Mouse (Mus musculus) midbrain, embryonic 14.5 days (tissue): ENCODE results near the gene Cavin3. TPM values are rescaled to one million over a fixed set of nuclear protein-coding genes. Genes with fewer than 3 reads are reported as not detected.

Source experiments
- ATAC-seq: fragments of 200-750 bp; cut with Nextera tagmentation; 2 replicates; pipeline ENCODE4 v1.8.0; 2017; ENCODE audit warnings: moderate number of reproducible peaks, moderate library complexity; ENCODE audit not compliant: low FRiP score, low TSS enrichment
- DNase-seq: peaks from one replicate; pipeline ENCODE4 v3.0.0-alpha.2; 2015
- H3K27ac ChIP-seq: fragments of 300-500 bp; sonication (generic); replicated peaks from 2 replicates; pipeline ENCODE4 v1.5.1; 2014; ENCODE audit warnings: mild to moderate bottlenecking, low read depth, low read length, moderate library complexity
- H3K27me3 ChIP-seq: fragments of 300-500 bp; sonication (generic); 2 replicates; pipeline ENCODE4 v1.6.1; 2014; ENCODE audit warnings: low read length, control low read depth, mixed read lengths; ENCODE audit not compliant: control insufficient read depth, insufficient read depth
- H3K36me3 ChIP-seq: fragments of 300-500 bp; sonication (generic); 2 replicates; pipeline ENCODE4 v1.6.1; 2014; ENCODE audit warnings: low read length, control low read depth; ENCODE audit not compliant: control insufficient read depth, insufficient read depth
- H3K4me1 ChIP-seq: fragments of 300-500 bp; sonication (generic); 2 replicates; pipeline ENCODE4 v1.6.1; 2014; ENCODE audit warnings: mild to moderate bottlenecking, antibody characterized with exemption, low read length, control low read depth; ENCODE audit not compliant: control insufficient read depth, insufficient read depth
- H3K4me2 ChIP-seq: fragments of 300-500 bp; sonication (generic); 2 replicates; pipeline ENCODE4 v1.6.1; 2014; ENCODE audit warnings: mild to moderate bottlenecking, low read length, moderate library complexity
- H3K4me3 ChIP-seq: fragments of 300-500 bp; sonication (generic); replicated peaks from 2 replicates; pipeline ENCODE4 v1.5.1; 2014; ENCODE audit warnings: low read depth, low read length
- H3K9ac ChIP-seq: fragments of 300-500 bp; sonication (generic); replicated peaks from 2 replicates; pipeline ENCODE4 v1.6.1; 2014; ENCODE audit warnings: mild to moderate bottlenecking, low read length, moderate library complexity
- H3K9me3 ChIP-seq: fragments of 300-500 bp; sonication (generic); 2 replicates; pipeline ENCODE4 v1.6.1; 2016; ENCODE audit warnings: low read length, control low read depth, mixed read lengths; ENCODE audit not compliant: control insufficient read depth
- WGBS: fragments of 180-500 bp; shearing (Covaris S2); extraction: QIAGEN DNeasy Blood & Tissue Kit; methylation state at CpG from one replicate; pipeline ENCODE4 v1.1.7; 2014; 5-methylcytosine and 5-hydroxymethylcytosine counted together
- polyA plus RNA-seq: library from polyadenylated mRNA; unstranded; fragments of >200 nt; fragmentation: Nextera tagmentation; extraction: Ambion mirVana; gene quantifications from 2 replicates; pipeline ENCODE4 v1.2.1, GENCODE M21; 2014

The Cavin3 gene
- polyA plus RNA-seq, 1 experiment from 2014 or later, result 27.9 TPM

DNA sequence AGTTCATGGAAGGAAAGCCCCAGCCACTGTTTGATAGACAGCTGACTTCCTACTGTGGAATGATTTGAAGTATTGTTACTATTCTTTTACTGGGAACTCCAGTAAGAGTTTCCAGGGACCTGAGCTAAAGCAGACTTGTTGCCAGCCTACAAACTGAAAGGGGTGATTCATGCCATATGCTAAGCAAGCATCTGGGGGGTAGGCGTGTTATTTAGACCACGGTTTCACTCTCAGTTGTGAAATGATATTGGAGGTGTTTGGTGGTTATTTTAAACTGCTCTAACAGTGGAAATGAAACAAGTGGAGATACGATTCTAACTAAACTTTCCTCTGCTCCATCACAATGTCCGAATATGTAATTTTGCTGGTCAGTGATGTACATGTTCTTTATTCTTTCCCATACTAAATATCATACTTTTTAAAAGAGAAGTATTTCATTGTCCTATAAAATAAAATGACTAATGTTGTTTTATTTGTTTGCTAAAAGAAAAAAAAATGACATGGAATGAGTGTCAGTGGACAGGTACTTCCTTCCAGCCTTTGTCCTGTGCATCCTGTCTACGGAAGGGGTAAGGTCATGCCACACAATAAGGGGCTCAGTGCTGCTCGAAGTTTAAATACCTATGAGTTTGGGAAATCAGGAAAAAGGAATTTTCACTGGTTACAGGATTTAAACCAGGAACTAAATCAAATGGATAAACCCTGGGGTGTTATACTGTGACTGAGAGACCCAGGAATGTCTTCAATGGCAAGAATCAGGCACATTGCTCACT is 5.2 kb upstream of the Cavin3 start:
- ATAC-seq (no peak), DNase-seq (no peak)
- H3K27ac ChIP-seq, result no peak overlapping the region
- H3K4me2 ChIP-seq, result no peak overlapping the region
- no peak overlapping the region for H3K9ac ChIP-seq
- H3K27me3 ChIP-seq, result no peaks in the 10 kb centered on the region
- H3K9me3 ChIP-seq, result no peaks in the 10 kb centered on the region
- 85% methylated on average over 6 of the region's 6 CpGs for WGBS
- H3K36me3 ChIP-seq, result no peaks in the 10 kb centered on the region
- H3K4me3 ChIP-seq, result no peak overlapping the region
- H3K4me1 ChIP-seq, result peaks cover 2% of the 10 kb centered on the region

- Histone ChIP-seq H3K27ac (no peak overlapping the region), H3K27me3 (0 out of 2 replicates have a peak, but pooled peaks cover 2% of the 10 kb centered on the region), H3K4me1 (peaks cover 5% of the 10 kb centered on the region), H3K4me3 (no peak overlapping the region), H3K9me3 (no peaks in the 10 kb centered on the region), H3K36me3 (no peaks in the 10 kb centered on the region), H3K4me2 (no peak overlapping the region), H3K9ac (no peak overlapping the region)
- DNase-seq (no peak), ATAC-seq (no peak)
- 82% methylated on average over 5 of the region's 5 CpGs for WGBS
Measured at GRCm38 (mm10) chr7:105485029-105485428, 2.9 kb upstream of the Cavin3 start.

- peak overlapping the region; percentile 45 for H3K4me3 ChIP-seq
- H3K27me3 ChIP-seq, result 0 out of 2 replicates have a peak, but pooled peaks cover 2% of the 10 kb centered on the region
- H3K36me3 ChIP-seq, result no peaks in the 10 kb centered on the region
- 49% methylated on average over 8 of the region's 8 CpGs for WGBS
- no peaks in the 10 kb centered on the region for H3K9me3 ChIP-seq
- peak overlapping the region; percentile 92 for H3K4me2 ChIP-seq
- H3K27ac ChIP-seq, result peak overlapping the region; percentile 77
- DNase-seq (no peak), ATAC-seq (peak; percentile 12; the same call in 1 of the 2 replicates)
- H3K4me1 ChIP-seq, result peaks cover 5% of the 10 kb centered on the region
- peak overlapping the region; percentile 64 for H3K9ac ChIP-seq
Measured at GRCm38 (mm10) chr7:105482426-105482825, 326 bp upstream of the Cavin3 start.

- 65% methylated on average over 23 of the region's 23 CpGs for WGBS
- no peaks in the 10 kb centered on the region for H3K36me3 ChIP-seq
- peaks cover 5% of the 10 kb centered on the region for H3K4me1 ChIP-seq
- DNase-seq (peak; percentile 48), ATAC-seq (no peak)
- peak overlapping the region; percentile 92 for H3K4me2 ChIP-seq
- peak overlapping the region; percentile 64; the same call in 1 of the 2 replicates for H3K9ac ChIP-seq
- H3K4me3 ChIP-seq, result peak overlapping the region; percentile 45
- no peaks in the 10 kb centered on the region for H3K9me3 ChIP-seq
- peak overlapping the region; percentile 77 for H3K27ac ChIP-seq
- H3K27me3 ChIP-seq, result 0 out of 2 replicates have a peak, but pooled peaks cover 2% of the 10 kb centered on the region
Measured at GRCm38 (mm10) chr7:105480561-105481504, 1.3 kb downstream of the Cavin3 start.

DNA sequence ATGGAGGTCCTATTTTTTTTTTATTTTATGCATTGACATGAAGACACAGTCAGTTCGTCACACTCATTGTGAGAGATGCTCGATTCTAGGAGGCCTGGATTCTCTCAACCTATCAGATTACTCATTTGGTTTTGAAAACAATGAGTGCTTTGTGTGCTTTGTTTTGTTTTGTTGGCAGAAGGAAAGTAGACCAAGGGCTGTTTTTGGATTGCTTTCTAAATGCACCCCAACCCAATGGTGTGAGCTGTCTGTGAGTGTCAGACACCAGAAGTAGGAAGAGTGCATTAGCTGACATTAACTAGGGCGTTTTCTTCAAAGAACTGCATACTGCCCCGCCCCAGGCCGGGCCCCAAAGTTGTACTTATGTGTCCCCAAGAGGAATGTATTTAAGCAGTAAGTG is 2.0 kb downstream of the Cavin3 start:
- no peak for DNase-seq
- H3K9me3 ChIP-seq, result no peaks in the 10 kb centered on the region

GRCm38 (mm10) chr7:105479232-105479631 is 2.9 kb downstream of the Cavin3 start:
- H3K4me3 ChIP-seq, result no peak overlapping the region
- no peaks in the 10 kb centered on the region for H3K9me3 ChIP-seq
- H3K36me3 ChIP-seq, result no peaks in the 10 kb centered on the region
- H3K4me1 ChIP-seq, result peaks cover 5% of the 10 kb centered on the region
- 0 out of 2 replicates have a peak, but pooled peaks cover 2% of the 10 kb centered on the region for H3K27me3 ChIP-seq
- H3K27ac ChIP-seq, result no peak overlapping the region
- DNase-seq (no peak), ATAC-seq (no peak)
- WGBS, result 89% methylated on average over 6 of the region's 6 CpGs
- H3K9ac ChIP-seq, result no peak overlapping the region
- no peak overlapping the region for H3K4me2 ChIP-seq

More for the DNA sequence above, 2.0 kb downstream of the Cavin3 start:
- Histone ChIP-seq H3K4me1 (peaks cover 5% of the 10 kb centered on the region), H3K27me3 (0 out of 2 replicates have a peak, but pooled peaks cover 2% of the 10 kb centered on the region), H3K4me3 (no peak overlapping the region), H3K27ac (no peak overlapping the region), H3K9ac (no peak overlapping the region), H3K36me3 (no peaks in the 10 kb centered on the region), H3K4me2 (no peak overlapping the region)
- 58% methylated on average over 5 of the region's 5 CpGs for WGBS
- no peak for ATAC-seq

DNA sequence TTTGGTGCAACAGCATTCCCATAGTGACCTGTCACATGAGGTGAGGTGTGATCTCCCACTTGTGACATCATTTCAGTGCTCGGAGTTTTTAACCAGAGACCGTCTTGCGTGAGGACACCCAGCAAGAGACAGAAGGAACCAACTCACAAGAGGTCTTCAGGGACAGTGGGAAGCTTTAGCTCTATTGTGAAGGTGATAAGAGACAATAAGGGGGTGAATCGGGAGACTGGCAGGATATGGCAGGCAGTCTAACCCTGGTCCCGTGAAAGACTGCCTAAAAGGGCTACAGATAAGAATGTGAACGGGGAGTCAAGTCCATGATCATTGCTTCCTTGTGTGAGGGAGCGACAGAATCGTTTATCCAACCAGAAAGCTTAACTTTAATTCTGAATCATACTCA is 3.8 kb downstream of the Cavin3 start:
- Histone ChIP-seq H3K27ac (no peak overlapping the region), H3K36me3 (no peaks in the 10 kb centered on the region), H3K4me1 (peaks cover 5% of the 10 kb centered on the region), H3K4me2 (no peak overlapping the region), H3K4me3 (no peak overlapping the region), H3K27me3 (0 out of 2 replicates have a peak, but pooled peaks cover 2% of the 10 kb centered on the region), H3K9ac (no peak overlapping the region), H3K9me3 (no peaks in the 10 kb centered on the region)
- DNase-seq (no peak), ATAC-seq (no peak)
- 83% methylated on average over 8 of the region's 8 CpGs for WGBS

DNA sequence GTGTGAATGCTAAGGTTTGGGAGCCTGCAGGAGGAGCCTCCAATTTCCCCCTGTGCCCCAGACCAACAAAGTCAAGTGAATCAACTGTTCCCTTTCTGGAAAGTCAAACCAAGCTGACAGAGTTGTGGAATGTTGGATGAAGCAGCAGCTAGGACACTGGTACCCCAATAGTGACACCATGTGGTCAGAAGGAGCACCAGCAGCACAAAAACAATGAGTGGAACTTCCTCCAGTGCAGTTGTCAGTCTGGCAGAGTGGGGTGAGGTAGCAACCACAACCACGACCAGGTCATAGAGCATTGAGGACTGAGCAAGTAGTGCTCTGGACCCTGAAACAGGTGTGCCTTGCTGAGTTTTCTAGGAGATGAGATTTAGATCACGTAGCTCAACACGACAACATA is 4.3 kb downstream of the Cavin3 start:
- H3K4me2 ChIP-seq, result no peak overlapping the region
- no peaks in the 10 kb centered on the region for H3K36me3 ChIP-seq
- 0 out of 2 replicates have a peak, but pooled peaks cover 2% of the 10 kb centered on the region for H3K27me3 ChIP-seq
- H3K9me3 ChIP-seq, result no peaks in the 10 kb centered on the region
- WGBS, result 64% methylated on average over 3 of the region's 3 CpGs
- no peak overlapping the region for H3K27ac ChIP-seq
- peaks cover 5% of the 10 kb centered on the region for H3K4me1 ChIP-seq
- ATAC-seq (no peak), DNase-seq (peak; percentile 78)
- H3K9ac ChIP-seq, result no peak overlapping the region
- H3K4me3 ChIP-seq, result no peak overlapping the region
